Mouse (Mus musculus): ENCODE measurements at regions not wholly inside any gene's neighbourhood (a gene's known extent, or its start where the extent isn't known, plus 50 kb on each side); places are given as distances from the start of the nearest gene placed in this dataset.

DNA sequence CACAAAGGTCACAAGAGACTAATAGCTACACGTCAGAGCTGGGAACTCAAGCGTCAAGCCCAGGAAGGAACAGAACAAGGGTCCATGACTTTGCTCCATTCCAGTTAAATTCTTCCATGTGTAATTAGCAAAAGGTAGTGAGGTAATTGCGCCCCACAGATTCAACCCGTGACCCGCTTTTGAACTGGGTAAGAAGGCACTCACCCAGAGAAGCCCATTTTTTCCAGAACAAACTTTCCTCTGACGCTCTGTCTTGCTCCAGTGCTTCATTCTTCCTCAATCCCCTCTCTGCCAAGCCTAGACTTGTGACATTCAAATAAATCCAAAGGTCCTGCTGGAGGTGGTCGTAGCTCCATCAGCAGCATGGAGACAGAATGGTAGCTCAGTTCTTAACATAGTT lies 110.2 kb upstream of the Ccdc122 start:
- no peaks in the 10 kb centered on the region for H3K4me1 ChIP-seq (ENCODE audit: control insufficient read depth, insufficient read depth, low read length)
- H3K4me3 ChIP-seq (ENCODE audit: insufficient read depth, low read length), result no peak overlapping the region
- TF ChIP-seq CTCF (IDR thresholded peaks at IDR 0.05; ENCODE audit: extremely low read depth, insufficient read depth, low read length) (no peak), POLR2A (IDR thresholded peaks at IDR 0.05; ENCODE audit: extremely low read depth, insufficient read depth, low read length) (no peak)

DNA sequence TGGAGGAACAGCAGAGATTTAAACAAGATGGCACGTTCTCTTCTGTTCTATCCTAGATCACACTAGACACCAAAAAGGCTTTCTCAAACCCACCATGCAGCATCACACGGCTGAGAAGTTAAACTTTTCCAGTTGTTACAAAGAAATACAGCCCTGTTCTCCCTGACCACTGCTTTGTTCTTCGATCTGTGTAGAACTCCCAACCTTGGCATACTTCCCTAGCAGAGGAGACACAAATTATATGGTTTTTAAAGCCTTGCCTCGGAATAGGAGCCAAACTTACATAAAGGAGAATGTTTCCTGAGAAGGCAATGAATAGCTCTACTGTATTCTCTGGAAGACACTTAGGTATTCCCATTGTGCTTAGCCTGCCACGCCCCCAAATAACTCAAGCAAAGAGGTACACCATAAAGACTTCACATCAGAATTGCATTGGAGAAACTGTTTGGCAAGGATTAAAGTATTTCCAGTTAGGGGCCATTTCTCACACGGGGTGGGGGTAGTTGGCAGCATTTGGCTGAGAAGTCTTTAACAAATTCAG lies 114.1 kb upstream of the Ccdc122 start:
- H3K4me1 ChIP-seq (ENCODE audit: control insufficient read depth, insufficient read depth, low read length), result peaks cover 2% of the 10 kb centered on the region; the same call in 1 of the 2 replicates
- H3K27ac ChIP-seq (ENCODE audit: insufficient read depth, low read length), result no peak overlapping the region
- H3K4me3 ChIP-seq (ENCODE audit: insufficient read depth, low read length), result no peak overlapping the region
- TF ChIP-seq POLR2A (IDR thresholded peaks at IDR 0.05; ENCODE audit: extremely low read depth, insufficient read depth, low read length) (no peak), CTCF (IDR thresholded peaks at IDR 0.05; ENCODE audit: extremely low read depth, insufficient read depth, low read length) (no peak)

More for the DNA sequence above, 110.2 kb upstream of the Ccdc122 start:
- H3K27ac ChIP-seq (ENCODE audit: insufficient read depth, low read length), result no peak overlapping the region

DNA sequence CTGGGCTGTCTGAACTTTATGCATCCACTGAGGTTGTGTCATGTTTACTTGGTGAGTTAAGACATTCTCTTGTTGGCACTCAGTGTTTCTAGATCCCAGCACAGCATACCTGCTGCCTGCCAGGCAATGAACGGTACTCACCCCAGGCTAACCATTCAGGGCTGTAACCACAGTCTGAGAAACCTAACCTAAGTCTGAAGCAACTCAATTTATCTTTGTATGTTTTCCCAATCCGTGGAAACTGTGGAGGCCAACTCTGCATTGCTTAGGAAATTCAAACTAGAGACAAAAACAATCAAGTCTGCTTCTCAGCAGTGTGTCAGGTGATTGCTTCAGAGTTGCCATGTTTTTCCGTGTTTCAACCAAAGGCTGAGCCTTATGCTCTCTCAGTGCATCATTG lies 118.5 kb upstream of the Ccdc122 start:
- TF ChIP-seq CTCF (IDR thresholded peaks at IDR 0.05; ENCODE audit: extremely low read depth, insufficient read depth, low read length) (no peak), POLR2A (IDR thresholded peaks at IDR 0.05; ENCODE audit: extremely low read depth, insufficient read depth, low read length) (no peak)
- no peak overlapping the region for H3K4me3 ChIP-seq (ENCODE audit: insufficient read depth, low read length)
- H3K4me1 ChIP-seq (ENCODE audit: control insufficient read depth, insufficient read depth, low read length), result peaks cover 8% of the 10 kb centered on the region
- no peak overlapping the region for H3K27ac ChIP-seq (ENCODE audit: insufficient read depth, low read length)

DNA sequence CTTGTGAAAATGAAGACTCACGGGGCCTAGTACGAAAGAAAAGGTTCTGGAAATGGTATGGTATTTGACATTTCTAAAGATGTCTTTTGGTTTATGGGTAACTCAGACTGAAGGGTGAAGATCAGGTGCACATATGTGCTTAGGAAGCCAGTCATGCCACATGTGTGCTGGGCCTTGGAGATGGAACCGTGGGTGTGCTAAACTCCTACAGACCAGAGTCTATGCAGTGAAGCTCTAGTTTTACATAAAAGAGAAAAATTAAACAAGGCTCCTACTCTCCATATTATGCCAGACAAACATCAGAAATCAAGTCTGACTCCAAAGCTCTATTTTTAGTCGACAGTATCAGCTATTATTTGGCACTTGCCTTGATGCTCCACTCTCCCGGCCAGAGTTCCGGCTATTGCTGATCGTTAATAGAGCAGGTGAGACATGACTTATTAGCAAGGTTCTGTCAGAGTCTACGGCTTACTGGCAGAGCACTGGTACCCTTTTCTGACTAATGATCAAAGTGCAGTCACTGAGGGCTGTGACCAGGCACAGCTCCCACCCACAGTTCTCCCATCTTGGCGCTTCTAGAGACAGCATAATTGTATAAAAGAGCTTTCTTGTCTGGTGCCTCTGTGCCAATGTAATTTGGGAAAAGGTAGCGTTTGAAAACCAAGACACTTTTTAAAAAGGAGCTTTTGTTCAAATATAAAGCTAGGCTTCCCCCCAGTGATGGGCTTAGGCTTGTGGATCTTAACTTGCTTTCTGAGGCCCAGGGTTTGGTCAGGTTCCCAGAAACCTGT lies 119.2 kb upstream of the Ccdc122 start:
- Histone ChIP-seq H3K4me3 (ENCODE audit: insufficient read depth, low read length) (no peak overlapping the region), H3K27ac (ENCODE audit: insufficient read depth, low read length) (peak overlapping the region; percentile 66; the same call in 1 of the 2 replicates), H3K4me1 (ENCODE audit: control insufficient read depth, insufficient read depth, low read length) (peaks cover 9% of the 10 kb centered on the region)
- no peak for TF ChIP-seq POLR2A (IDR thresholded peaks at IDR 0.05; ENCODE audit: extremely low read depth, insufficient read depth, low read length)
- TF ChIP-seq CTCF (IDR thresholded peaks at IDR 0.05; ENCODE audit: extremely low read depth, insufficient read depth, low read length), result no peak

DNA sequence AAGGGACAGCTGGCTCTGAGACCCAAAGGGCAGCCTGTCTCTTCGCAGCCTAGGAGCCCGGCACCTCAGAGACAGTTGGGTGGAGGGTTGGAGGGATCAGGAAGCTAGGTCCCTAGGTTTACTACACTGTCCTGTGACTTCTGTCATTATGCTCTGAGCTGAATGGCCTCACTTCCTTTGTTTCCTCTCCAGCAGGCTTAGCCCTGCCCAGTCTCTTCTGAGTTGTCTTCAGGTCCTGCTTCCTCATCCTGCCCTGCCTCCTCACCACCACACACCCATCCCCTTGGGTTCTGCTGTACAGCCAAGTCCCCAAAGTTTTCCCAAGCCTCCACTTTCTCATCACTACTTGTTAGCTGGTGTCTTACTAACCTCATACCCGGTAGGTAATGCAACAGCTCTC lies 122.7 kb upstream of the Ccdc122 start:
- H3K27ac ChIP-seq (ENCODE audit: insufficient read depth, low read length), result no peak overlapping the region
- peaks cover 9% of the 10 kb centered on the region for H3K4me1 ChIP-seq (ENCODE audit: control insufficient read depth, insufficient read depth, low read length)
- TF ChIP-seq POLR2A (IDR thresholded peaks at IDR 0.05; ENCODE audit: extremely low read depth, insufficient read depth, low read length), result no peak
- TF ChIP-seq CTCF (IDR thresholded peaks at IDR 0.05; ENCODE audit: extremely low read depth, insufficient read depth, low read length), result no peak
- no peak overlapping the region for H3K4me3 ChIP-seq (ENCODE audit: insufficient read depth, low read length)

DNA sequence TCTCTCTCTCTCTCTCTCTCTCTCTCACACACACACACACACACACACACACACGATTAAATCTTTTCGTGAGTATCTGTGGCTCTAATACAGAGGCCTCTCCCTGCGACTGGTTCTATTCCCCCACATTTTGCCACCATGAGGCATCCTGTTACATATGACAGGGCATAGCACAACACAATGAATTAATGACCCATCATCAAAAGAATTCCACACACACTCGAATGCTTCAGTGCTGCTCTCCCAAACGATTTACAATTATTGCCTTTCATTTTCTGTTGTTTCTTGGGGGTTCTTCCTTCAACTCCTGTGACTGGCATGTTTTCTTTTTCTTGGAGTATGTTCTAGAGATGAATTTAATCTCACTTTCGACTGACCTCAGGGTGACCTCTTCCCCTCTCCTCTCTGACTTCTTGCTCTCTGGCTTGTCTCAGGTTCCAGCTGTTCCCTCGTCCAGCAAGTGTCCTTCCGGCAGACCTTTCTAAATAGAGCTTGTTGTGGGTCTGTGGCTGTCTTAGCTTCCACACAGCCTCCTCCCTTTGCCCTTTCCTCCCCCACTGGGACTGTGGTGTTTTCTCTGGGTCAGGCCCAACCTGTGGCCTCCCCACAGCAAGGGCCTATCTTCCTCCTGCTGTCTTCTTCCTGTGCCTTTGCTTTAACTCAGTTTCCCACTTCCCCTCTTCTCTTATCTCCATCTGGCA lies 124.1 kb upstream of the Ccdc122 start:
- Histone ChIP-seq H3K27ac (ENCODE audit: insufficient read depth, low read length) (no peak overlapping the region), H3K4me3 (ENCODE audit: insufficient read depth, low read length) (no peak overlapping the region), H3K4me1 (ENCODE audit: control insufficient read depth, insufficient read depth, low read length) (peaks cover 8% of the 10 kb centered on the region)
- TF ChIP-seq CTCF (IDR thresholded peaks at IDR 0.05; ENCODE audit: extremely low read depth, insufficient read depth, low read length) (no peak), POLR2A (IDR thresholded peaks at IDR 0.05; ENCODE audit: extremely low read depth, insufficient read depth, low read length) (no peak)

DNA sequence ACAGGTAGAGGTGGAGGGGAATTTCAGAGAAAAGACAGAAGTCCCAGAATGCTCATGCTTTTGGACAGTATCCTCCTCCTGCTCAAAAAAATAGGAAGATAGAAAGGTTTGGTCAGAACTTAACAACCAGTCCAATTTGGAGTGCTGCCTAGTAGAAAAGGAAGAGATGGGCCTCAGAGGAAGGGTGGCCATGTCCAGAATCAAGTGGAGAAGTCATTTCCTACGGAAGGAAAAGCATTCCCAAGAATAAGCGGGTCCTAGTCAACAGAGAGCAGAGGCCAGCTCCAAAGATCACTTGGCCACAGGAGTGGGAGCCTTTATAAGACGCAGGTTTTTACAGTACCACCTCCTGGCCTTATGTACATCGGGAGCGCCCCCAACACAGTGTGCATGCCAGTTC lies 125.3 kb upstream of the Ccdc122 start:
- peaks cover 8% of the 10 kb centered on the region for H3K4me1 ChIP-seq (ENCODE audit: control insufficient read depth, insufficient read depth, low read length)
- H3K4me3 ChIP-seq (ENCODE audit: insufficient read depth, low read length), result no peak overlapping the region
- no peak overlapping the region for H3K27ac ChIP-seq (ENCODE audit: insufficient read depth, low read length)
- TF ChIP-seq CTCF (IDR thresholded peaks at IDR 0.05; ENCODE audit: extremely low read depth, insufficient read depth, low read length), result no peak
- TF ChIP-seq POLR2A (IDR thresholded peaks at IDR 0.05; ENCODE audit: extremely low read depth, insufficient read depth, low read length), result no peak

DNA sequence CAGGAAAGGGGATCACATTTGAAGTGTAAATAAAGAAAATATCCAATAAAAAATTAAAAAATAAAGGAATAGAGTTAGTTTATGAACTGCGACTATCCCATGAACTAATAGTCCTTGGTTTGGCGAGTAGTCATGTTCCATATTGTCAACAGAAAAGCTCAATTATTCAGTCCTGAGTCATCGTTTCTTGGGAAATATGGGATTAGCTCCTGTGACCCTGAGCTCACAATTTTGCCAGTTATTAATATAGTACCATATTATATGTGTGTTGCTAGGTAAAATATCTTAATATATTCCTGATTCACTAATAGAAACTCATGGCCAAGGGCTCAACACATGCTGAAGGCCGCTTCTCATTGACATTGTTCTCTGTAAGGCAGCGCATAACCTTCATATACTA lies 126.4 kb upstream of the Ccdc122 start:
- Histone ChIP-seq H3K27ac (ENCODE audit: insufficient read depth, low read length) (no peak overlapping the region), H3K4me3 (ENCODE audit: insufficient read depth, low read length) (no peak overlapping the region), H3K4me1 (ENCODE audit: control insufficient read depth, insufficient read depth, low read length) (peaks cover 8% of the 10 kb centered on the region)
- TF ChIP-seq POLR2A (IDR thresholded peaks at IDR 0.05; ENCODE audit: extremely low read depth, insufficient read depth, low read length) (no peak), CTCF (IDR thresholded peaks at IDR 0.05; ENCODE audit: extremely low read depth, insufficient read depth, low read length) (no peak)

DNA sequence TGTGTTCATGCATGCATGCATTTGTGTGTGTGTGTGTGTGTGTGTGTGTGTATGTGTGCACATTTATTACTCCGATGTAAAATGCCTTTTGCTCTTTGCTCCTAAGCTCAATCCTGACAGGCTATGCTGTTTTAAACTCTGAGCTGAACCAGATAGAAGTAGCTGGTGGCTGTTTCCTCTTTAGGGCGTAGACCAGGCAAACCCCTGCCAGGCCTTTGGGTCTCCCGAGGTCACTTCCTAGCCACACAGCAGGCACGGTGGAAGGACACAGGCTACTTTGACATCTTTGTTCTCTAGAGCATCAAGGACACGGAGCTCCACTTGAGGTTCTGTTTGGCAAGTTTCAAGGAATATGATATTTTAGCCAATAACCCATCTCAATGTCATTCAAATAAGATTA lies 128.6 kb upstream of the Ccdc122 start:
- Histone ChIP-seq H3K27ac (ENCODE audit: insufficient read depth, low read length) (peak overlapping the region; percentile 88), H3K4me1 (ENCODE audit: control insufficient read depth, insufficient read depth, low read length) (peaks cover under 1% of the 10 kb centered on the region), H3K4me3 (ENCODE audit: insufficient read depth, low read length) (no peak overlapping the region)
- TF ChIP-seq POLR2A (IDR thresholded peaks at IDR 0.05; ENCODE audit: extremely low read depth, insufficient read depth, low read length), result no peak
- no peak for TF ChIP-seq CTCF (IDR thresholded peaks at IDR 0.05; ENCODE audit: extremely low read depth, insufficient read depth, low read length)
